Mouse (Mus musculus): ENCODE results near the gene Dcun1d3. TPM values are rescaled to one million over a fixed set of nuclear protein-coding genes. Genes with fewer than 3 reads are reported as not detected.

The Dcun1d3 gene
- total and polyA plus RNA-seq, 3 experiments: 2.5 to 5.6 TPM; not detected in 1

DNA sequence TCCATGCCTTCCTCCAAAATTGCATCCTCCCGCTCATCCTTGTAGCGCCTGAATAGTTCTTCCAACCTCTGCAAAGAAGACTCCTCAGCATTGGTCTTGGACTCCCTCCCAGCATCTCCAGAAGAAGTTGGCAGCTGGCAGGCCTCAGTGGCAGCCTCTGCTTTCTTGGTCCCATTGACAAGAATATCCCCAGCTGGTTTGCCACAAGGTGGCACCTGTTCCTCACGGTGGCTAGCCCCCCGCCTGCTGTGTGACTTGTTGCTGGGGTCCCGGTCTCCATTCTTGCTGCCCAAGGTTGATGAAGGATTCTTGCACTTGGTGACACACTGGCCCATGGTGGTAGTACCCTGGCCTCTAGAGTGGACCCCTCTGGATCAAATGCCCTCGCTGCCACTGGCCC, 36.6 kb downstream of the Dcun1d3 start:
- no peaks in the 10 kb centered on the region for H3K79me2 ChIP-seq (ENCODE audit: control insufficient read depth, insufficient read depth, low read length, poor library complexity)
- DNase-seq (ENCODE audit: low read depth, low spot score): no peak
- TF ChIP-seq USF1 (IDR thresholded peaks at IDR 0.05; ENCODE audit: low read depth, low read length) (no peak), E2F4 (IDR thresholded peaks at IDR 0.05; ENCODE audit: borderline replicate concordance, low read depth, low read length) (no peak), ETS1 (IDR thresholded peaks at IDR 0.05; ENCODE audit: low read depth, low read length) (no peak), MEF2A (IDR thresholded peaks at IDR 0.05; ENCODE audit: extremely low read depth, insufficient replicate concordance, low read depth, low read length, poor library complexity, severe bottlenecking) (no peak), CTCF (IDR thresholded peaks at IDR 0.05 in 2 of 3, conservative IDR thresholded peaks at IDR 0.05 in 1 of 3; ENCODE audit: control insufficient read depth in 1 of 3, insufficient read depth in 1 of 3, low read depth in 2 of 3, low read length in 3 of 3, poor library complexity in 1 of 3, severe bottlenecking in 1 of 3) (peak; percentile 6 to 25 (median 25); a peak in 2 of 6 replicates), GATA1 (IDR thresholded peaks at IDR 0.05; ENCODE audit: low read depth, low read length) (no peak), MYB (IDR thresholded peaks at IDR 0.05; ENCODE audit: low read depth, low read length) (no peak), UBTF (IDR thresholded peaks at IDR 0.05; ENCODE audit: borderline replicate concordance, insufficient read depth, low read depth, low read length) (no peak), MAFK (IDR thresholded peaks at IDR 0.05; ENCODE audit: borderline replicate concordance, low read depth, low read length) (no peak), POLR2AphosphoS2 (IDR thresholded peaks at IDR 0.05; ENCODE audit: low read length) (no peak), TAL1 (IDR thresholded peaks at IDR 0.05; ENCODE audit: low read length) (no peak), KAT2A (conservative IDR thresholded peaks at IDR 0.05; ENCODE audit: low read depth, low read length) (no peak), JUND (IDR thresholded peaks at IDR 0.05; ENCODE audit: low read depth, low read length) (no peak), MAX (IDR thresholded peaks at IDR 0.05; ENCODE audit: low read length) (no peak), EP300 (IDR thresholded peaks at IDR 0.05; ENCODE audit: low read depth in 1 of 2, low read length in 2 of 2) (no peak), BHLHE40 (IDR thresholded peaks at IDR 0.05; ENCODE audit: borderline replicate concordance, low read depth, low read length) (no peak), SMC3 (IDR thresholded peaks at IDR 0.05; ENCODE audit: low read depth, low read length) (peak; percentile 25; the same call in 1 of the 2 replicates), CHD2 (IDR thresholded peaks at IDR 0.05; ENCODE audit: low read length) (no peak), USF2 (IDR thresholded peaks at IDR 0.05; ENCODE audit: borderline replicate concordance in 1 of 2, insufficient read depth in 1 of 2, low read depth in 1 of 2, low read length in 2 of 2) (no peak), RCOR1 (IDR thresholded peaks at IDR 0.05; ENCODE audit: low read depth, low read length) (no peak), RAD21 (IDR thresholded peaks at IDR 0.05; ENCODE audit: low read depth, low read length) (peak; percentile 25), SIN3A (IDR thresholded peaks at IDR 0.05; ENCODE audit: low read length) (no peak), ZKSCAN1 (IDR thresholded peaks at IDR 0.05; ENCODE audit: low read depth, low read length) (no peak), ZC3H11A (IDR thresholded peaks at IDR 0.05; ENCODE audit: low read depth, low read length) (no peak)
- H3K9ac ChIP-seq (ENCODE audit: control insufficient read depth, low read depth, low read length, poor library complexity, severe bottlenecking): no peak overlapping the region
- no peak overlapping the region for H3K4me3 ChIP-seq (ENCODE audit: control insufficient read depth in 1 of 2, insufficient read depth in 1 of 2, low read depth in 2 of 2, low read length in 2 of 2)
- peaks cover 12 to 14% of the 10 kb centered on the region in 2 experiments for H3K4me1 ChIP-seq (ENCODE audit: control insufficient read depth in 1 of 2, insufficient read depth in 2 of 2, low read length in 2 of 2)
- H3K36me3 ChIP-seq (ENCODE audit: control insufficient read depth in 1 of 2, insufficient read depth in 2 of 2, low read length in 2 of 2): peaks cover 0 to 15% of the 10 kb centered on the region in 2 experiments; a peak in 2 of 4 replicates
- no peaks in the 10 kb centered on the region for H3K27me3 ChIP-seq (ENCODE audit: control insufficient read depth in 1 of 2, insufficient read depth in 2 of 2, low read length in 2 of 2)
- H3K9me3 ChIP-seq (replicated peaks; ENCODE audit: insufficient read depth, low read length): no peaks in the 10 kb centered on the region
- H3K27ac ChIP-seq (ENCODE audit: control insufficient read depth, low read depth, low read length): no peak overlapping the region
